Mouse (Mus musculus): ENCODE data around the gene Siglec1. TPM values are rescaled to one million over a fixed set of nuclear protein-coding genes. Genes with fewer than 3 reads are reported as not detected.

Siglec1 gene
- polyA plus RNA-seq, 1 experiment from 2014 or later = 0.13 TPM

DNA sequence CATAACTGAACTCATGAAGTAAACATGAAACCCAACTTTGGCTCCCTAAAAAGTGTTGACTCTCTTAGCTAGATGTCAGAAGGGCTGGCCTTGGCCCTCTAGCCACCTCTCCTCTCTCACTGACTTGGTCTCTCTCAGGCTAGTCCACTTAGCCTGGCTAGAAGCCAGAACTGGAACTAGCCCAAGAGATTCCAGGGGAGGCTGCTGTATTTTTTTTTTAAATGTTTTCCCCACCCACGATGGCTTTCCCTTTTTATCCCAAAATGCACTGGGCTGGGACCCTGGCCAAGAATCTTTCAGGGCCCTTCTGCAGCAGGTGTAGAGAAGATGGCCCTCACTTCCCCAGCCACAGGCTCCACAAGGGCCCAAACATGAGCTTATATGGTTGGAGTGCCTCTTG, 27.2 kb downstream of the Siglec1 start:
- ATAC-seq (ENCODE audit: low read depth) = no peak
- Histone ChIP-seq H3K9ac (no peak overlapping the region), H3K27ac (replicated peaks) (no peak overlapping the region), H3K27me3 (peaks cover 58% of the 10 kb centered on the region), H3K4me2 (no peak overlapping the region), H3K4me3 (no peak overlapping the region), H3K9me3 (no peaks in the 10 kb centered on the region), H3K4me1 (replicated peaks) (peaks cover 32% of the 10 kb centered on the region), H3K36me3 (no peaks in the 10 kb centered on the region)
- WGBS = 44% methylated on average over 1 of the region's 1 CpGs

DNA sequence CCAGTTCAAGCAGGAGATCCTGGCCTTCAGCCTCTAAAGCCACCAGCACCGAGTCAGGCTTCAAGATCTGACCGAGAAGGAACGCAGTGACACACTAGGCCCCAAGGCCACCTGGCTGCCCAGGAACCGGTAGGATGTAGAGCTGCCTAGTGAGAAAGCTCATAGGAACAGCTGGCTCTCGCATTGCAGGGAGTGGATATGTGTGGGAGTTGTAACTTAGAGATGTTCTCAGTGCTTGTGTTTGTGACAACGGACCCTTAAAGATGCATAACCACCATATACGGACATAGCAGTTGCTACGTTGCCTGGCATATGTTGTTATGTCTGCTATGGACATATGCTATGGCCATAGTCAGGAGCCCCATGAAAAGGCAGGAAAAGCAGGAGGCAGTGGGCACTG, 27.9 kb downstream of the Siglec1 start:
- Histone ChIP-seq H3K4me2 (no peak overlapping the region), H3K27me3 (peaks cover 61% of the 10 kb centered on the region), H3K9ac (no peak overlapping the region), H3K4me1 (replicated peaks) (peaks cover 39% of the 10 kb centered on the region), H3K9me3 (no peaks in the 10 kb centered on the region), H3K36me3 (no peaks in the 10 kb centered on the region), H3K27ac (replicated peaks) (no peak overlapping the region), H3K4me3 (no peak overlapping the region)
- 92% methylated on average over 8 of the region's 8 CpGs for WGBS
- no peak for ATAC-seq (ENCODE audit: low read depth)

- H3K4me2 ChIP-seq = peak overlapping the region; percentile 9; the same call in 1 of the 2 replicates
- H3K4me3 ChIP-seq = no peak overlapping the region
- no peaks in the 10 kb centered on the region for H3K9me3 ChIP-seq
- no peak overlapping the region for H3K9ac ChIP-seq
- H3K36me3 ChIP-seq = no peaks in the 10 kb centered on the region
- peaks cover 34% of the 10 kb centered on the region for H3K4me1 ChIP-seq (replicated peaks)
- WGBS = 2% methylated on average over 10 of the region's 10 CpGs
- peaks cover 62% of the 10 kb centered on the region for H3K27me3 ChIP-seq
- peak; percentile 29; the same call in 1 of the 2 replicates for ATAC-seq (ENCODE audit: low read depth)
- no peak overlapping the region for H3K27ac ChIP-seq (replicated peaks)
Measured at GRCm38 (mm10) chr2:131056191-131056590, 30.4 kb downstream of the Siglec1 start.

DNA sequence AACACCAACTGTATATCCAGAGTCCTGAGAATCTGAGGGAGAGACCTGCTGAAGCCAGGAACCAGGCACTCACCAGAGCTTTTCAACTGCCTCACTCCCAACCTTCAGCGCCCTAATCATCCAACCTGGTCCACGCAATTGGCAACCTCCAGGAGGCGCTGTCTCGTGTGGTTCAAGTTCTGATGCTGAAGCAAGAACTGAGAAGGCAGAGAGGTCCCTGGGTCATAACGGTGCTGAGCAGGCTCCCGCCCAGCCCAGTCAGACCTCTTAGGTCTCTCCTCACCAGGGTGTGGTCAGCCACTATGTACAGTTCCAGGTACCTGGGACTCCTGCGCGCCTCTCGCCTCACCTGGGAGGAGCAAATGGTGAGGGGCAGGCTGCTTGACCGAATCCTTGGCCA, 30.9 kb downstream of the Siglec1 start:
- Histone ChIP-seq H3K27ac (replicated peaks) (no peak overlapping the region), H3K4me1 (replicated peaks) (peaks cover 34% of the 10 kb centered on the region), H3K9me3 (no peaks in the 10 kb centered on the region), H3K36me3 (no peaks in the 10 kb centered on the region), H3K4me2 (peak overlapping the region; percentile 9; the same call in 1 of the 2 replicates), H3K4me3 (no peak overlapping the region), H3K9ac (no peak overlapping the region), H3K27me3 (peaks cover 62% of the 10 kb centered on the region)
- ATAC-seq (ENCODE audit: low read depth) = no peak
- 3% methylated on average over 10 of the region's 10 CpGs for WGBS

DNA sequence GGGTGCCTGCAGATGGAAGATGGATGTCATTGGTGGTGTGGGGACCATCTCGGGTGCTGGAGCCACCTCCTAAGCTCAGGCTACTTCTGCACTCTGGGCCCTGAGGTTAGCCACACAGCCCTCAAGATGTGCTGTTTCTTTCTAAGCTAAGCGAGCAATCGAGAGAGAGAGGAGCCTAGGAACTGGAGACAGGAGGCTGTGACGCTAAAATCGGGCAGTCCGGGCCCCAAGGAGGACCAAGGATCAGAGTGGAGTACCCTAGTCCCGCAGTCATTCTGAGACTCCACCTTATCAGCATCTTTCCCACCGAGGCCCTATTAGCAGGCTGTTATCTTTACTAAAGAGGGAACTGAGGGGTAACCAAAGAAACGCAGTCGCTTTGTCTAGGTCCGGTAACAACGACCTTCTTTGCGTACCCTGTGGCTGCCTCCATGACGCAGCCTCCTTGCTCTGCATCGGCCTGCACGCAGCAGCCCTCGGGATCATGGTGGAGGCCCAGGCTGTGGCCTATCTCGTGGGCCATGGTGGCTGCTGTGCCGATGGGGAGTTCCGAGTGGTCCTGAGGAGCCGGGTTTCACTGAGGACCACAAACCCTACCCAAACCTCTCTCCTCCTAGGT, 31.8 kb downstream of the Siglec1 start:
- no peak overlapping the region for H3K27ac ChIP-seq (replicated peaks)
- peak overlapping the region; percentile 51 for H3K9ac ChIP-seq
- H3K4me1 ChIP-seq (replicated peaks) = peaks cover 33% of the 10 kb centered on the region
- peaks cover 62% of the 10 kb centered on the region for H3K27me3 ChIP-seq
- WGBS = 5% methylated on average over 21 of the region's 21 CpGs
- peak overlapping the region; percentile 56 for H3K4me2 ChIP-seq
- ATAC-seq (ENCODE audit: low read depth) = no peak; the same call in 1 of the 2 replicates
- H3K9me3 ChIP-seq = no peaks in the 10 kb centered on the region
- H3K4me3 ChIP-seq = peak overlapping the region; percentile 32
- no peaks in the 10 kb centered on the region for H3K36me3 ChIP-seq

DNA sequence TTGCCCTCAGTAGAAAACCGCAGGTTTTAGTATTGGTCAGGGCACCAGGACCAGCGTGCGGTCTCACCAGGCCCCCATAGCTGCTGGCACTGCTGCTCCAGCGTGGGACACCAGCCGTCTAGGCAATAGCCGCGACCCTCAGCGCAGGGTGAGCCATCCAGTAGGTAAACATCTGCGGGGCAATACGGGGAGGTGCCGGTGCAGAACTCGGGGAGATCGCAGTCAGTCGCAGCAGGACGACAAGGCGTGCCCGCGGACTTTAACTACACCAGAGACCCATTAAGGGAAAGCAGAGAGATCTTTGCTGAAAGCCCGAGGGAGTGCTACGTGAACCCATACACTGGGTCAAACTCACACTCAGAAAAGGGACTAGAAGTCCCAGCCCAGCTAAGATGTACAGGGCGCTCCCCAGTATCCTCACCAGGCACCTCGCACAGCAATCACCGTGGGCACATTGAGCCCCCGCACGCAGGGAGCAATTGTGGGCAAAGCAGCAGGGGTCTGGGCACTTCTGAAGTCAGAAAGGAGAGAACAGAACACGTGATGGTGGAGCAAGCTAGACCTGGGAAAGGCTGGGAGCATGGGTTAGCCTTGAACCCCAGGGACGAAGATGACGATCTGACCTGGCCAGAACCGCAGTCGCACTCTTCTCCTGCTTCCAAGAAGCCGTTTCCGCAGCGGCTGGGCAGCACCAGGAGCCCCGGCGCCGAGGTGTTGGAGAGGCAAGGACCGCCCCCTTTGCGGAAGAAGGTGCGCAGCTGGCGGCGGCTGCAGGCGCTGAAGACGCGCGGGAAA, 32.5 kb downstream of the Siglec1 start:
- H3K4me2 ChIP-seq = peak overlapping the region; percentile 56
- H3K4me1 ChIP-seq (replicated peaks) = peaks cover 29% of the 10 kb centered on the region
- no peaks in the 10 kb centered on the region for H3K9me3 ChIP-seq
- WGBS = 1% methylated on average over 45 of the region's 45 CpGs
- H3K27me3 ChIP-seq = peaks cover 62% of the 10 kb centered on the region
- H3K36me3 ChIP-seq = no peaks in the 10 kb centered on the region
- H3K27ac ChIP-seq (replicated peaks) = no peak overlapping the region
- H3K9ac ChIP-seq = peak overlapping the region; percentile 51
- ATAC-seq (ENCODE audit: low read depth) = no peak; the same call in 1 of the 2 replicates
- peak overlapping the region; percentile 32 for H3K4me3 ChIP-seq

GRCm38 (mm10) chr2:131052862-131053418, 33.6 kb downstream of the Siglec1 start:
- H3K4me2 ChIP-seq = no peak overlapping the region
- H3K27ac ChIP-seq (replicated peaks) = no peak overlapping the region
- H3K4me1 ChIP-seq (replicated peaks) = peaks cover 29% of the 10 kb centered on the region
- 64% methylated on average over 6 of the region's 6 CpGs for WGBS
- H3K9me3 ChIP-seq = no peaks in the 10 kb centered on the region
- no peaks in the 10 kb centered on the region for H3K36me3 ChIP-seq
- H3K4me3 ChIP-seq = no peak overlapping the region
- H3K27me3 ChIP-seq = peaks cover 62% of the 10 kb centered on the region
- no peak overlapping the region for H3K9ac ChIP-seq
- no peak for ATAC-seq (ENCODE audit: low read depth)

GRCm38 (mm10) chr2:131052043-131052442, 34.5 kb downstream of the Siglec1 start:
- H3K4me3 ChIP-seq = no peak overlapping the region
- peaks cover 62% of the 10 kb centered on the region for H3K27me3 ChIP-seq
- no peak overlapping the region for H3K27ac ChIP-seq (replicated peaks)
- peaks cover 29% of the 10 kb centered on the region for H3K4me1 ChIP-seq (replicated peaks)
- H3K9ac ChIP-seq = no peak overlapping the region
- no peak overlapping the region for H3K4me2 ChIP-seq
- H3K36me3 ChIP-seq = no peaks in the 10 kb centered on the region
- no peak for ATAC-seq (ENCODE audit: low read depth)
- no peaks in the 10 kb centered on the region for H3K9me3 ChIP-seq
- WGBS = 62% methylated on average over 5 of the region's 5 CpGs

DNA sequence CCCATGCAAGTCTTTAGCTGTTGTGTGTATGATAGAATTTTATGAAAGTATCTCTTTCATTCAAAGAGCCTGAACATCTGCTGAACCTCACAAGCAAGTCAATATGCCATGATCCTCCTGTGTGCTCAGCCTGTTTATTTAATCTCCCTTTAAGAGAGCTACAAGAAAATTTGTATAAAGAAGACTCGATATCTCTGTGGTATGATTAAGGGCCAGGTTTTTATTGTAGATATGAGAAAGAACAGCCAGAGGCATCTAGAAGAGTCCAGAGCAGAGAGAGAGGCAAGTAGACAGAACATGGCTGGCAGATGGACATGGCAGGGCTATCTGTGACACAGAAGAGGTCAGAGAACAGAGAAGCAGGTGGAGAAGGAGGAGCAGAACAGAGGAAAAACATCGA, 40.5 kb downstream of the Siglec1 start:
- peaks cover 7% of the 10 kb centered on the region for H3K4me1 ChIP-seq (replicated peaks)
- no peaks in the 10 kb centered on the region for H3K36me3 ChIP-seq
- H3K27me3 ChIP-seq = peaks cover 26% of the 10 kb centered on the region
- H3K4me3 ChIP-seq = no peak overlapping the region
- no peaks in the 10 kb centered on the region for H3K9me3 ChIP-seq
- H3K27ac ChIP-seq (replicated peaks) = no peak overlapping the region
- H3K9ac ChIP-seq = no peak overlapping the region
- WGBS = 89% methylated on average over 2 of the region's 2 CpGs
- no peak for ATAC-seq (ENCODE audit: low read depth)
- no peak overlapping the region for H3K4me2 ChIP-seq

GRCm38 (mm10) chr2:131044989-131045720, 41.4 kb downstream of the Siglec1 start:
- no peak for ATAC-seq (ENCODE audit: low read depth)
- WGBS = 79% methylated on average over 9 of the region's 9 CpGs
- no peak overlapping the region for H3K4me3 ChIP-seq
- no peak overlapping the region for H3K9ac ChIP-seq
- H3K36me3 ChIP-seq = no peaks in the 10 kb centered on the region
- no peaks in the 10 kb centered on the region for H3K9me3 ChIP-seq
- peaks cover 16% of the 10 kb centered on the region for H3K4me1 ChIP-seq (replicated peaks)
- H3K27me3 ChIP-seq = peaks cover 33% of the 10 kb centered on the region
- H3K4me2 ChIP-seq = no peak overlapping the region
- no peak overlapping the region for H3K27ac ChIP-seq (replicated peaks)

DNA sequence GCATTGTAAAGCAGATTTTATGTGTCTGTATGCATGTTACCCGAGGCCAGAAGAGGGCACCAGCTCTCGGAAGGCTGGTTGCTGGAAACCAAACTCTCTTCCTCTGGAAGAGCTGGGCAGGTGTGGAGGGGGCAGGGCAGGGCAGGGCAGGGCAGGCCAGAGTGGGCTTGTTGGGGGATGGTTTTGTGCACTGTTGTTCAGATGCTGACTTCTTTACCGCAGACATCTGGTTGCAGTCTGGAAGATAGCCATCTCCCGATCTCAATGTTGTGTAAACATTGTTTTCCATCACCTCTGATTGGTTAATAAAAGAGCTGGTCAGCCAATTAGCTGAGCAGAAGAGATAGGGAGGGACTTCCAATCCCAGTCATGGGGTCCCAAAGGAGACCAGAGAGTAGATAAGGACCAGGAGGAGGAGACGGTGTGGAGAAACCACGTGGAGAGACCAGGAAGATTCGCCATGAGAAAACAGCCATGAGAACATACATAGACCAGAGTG, 42.2 kb downstream of the Siglec1 start:
- no peak for ATAC-seq (ENCODE audit: low read depth)
- H3K4me3 ChIP-seq = 0 out of 2 replicates have a peak overlapping the region, but pooled peaks have one; percentile 7
- H3K9me3 ChIP-seq = no peaks in the 10 kb centered on the region
- H3K4me2 ChIP-seq = 0 out of 2 replicates have a peak overlapping the region, but pooled peaks have one; percentile 22
- H3K27me3 ChIP-seq = peaks cover 41% of the 10 kb centered on the region
- H3K36me3 ChIP-seq = no peaks in the 10 kb centered on the region
- peaks cover 19% of the 10 kb centered on the region for H3K4me1 ChIP-seq (replicated peaks)
- WGBS = 21% methylated on average over 7 of the region's 7 CpGs
- H3K27ac ChIP-seq (replicated peaks) = no peak overlapping the region
- no peak overlapping the region for H3K9ac ChIP-seq
